Mouse (Mus musculus) erythroblast, embryonic 14.5 days (primary cell): ENCODE results near the gene Arhgap40.

Experiments used
- GATA1 ChIP-seq: IDR thresholded peaks from 2 replicates; pipeline ENCODE4 v1.6.1; 2012; ENCODE audit warnings: low read length, inconsistent platforms, mixed read lengths
- TAL1 ChIP-seq: IDR thresholded peaks from 3 replicates; pipeline ENCODE4 v1.6.1; 2012; ENCODE audit warnings: low read length, inconsistent platforms, mixed read lengths

GRCm38 (mm10) chr2:158596803-158597202 is 84.2 kb downstream of the Arhgap40 start:
- TF ChIP-seq GATA1 = no peak
- no peak for TF ChIP-seq TAL1
